Mouse (Mus musculus): ENCODE results near the gene Aif1. TPM values are rescaled to one million over a fixed set of nuclear protein-coding genes. Genes with fewer than 3 reads are reported as not detected.

The Aif1 gene
- total RNA-seq, 1 experiment from 2014 or later, result 8.0 TPM

GRCm38 (mm10) chr17:35196321-35196641, 20.4 kb upstream of the Aif1 start:
- no peak for ATAC-seq (ENCODE audit: extremely low read depth, insufficient number of reproducible peaks, low FRiP score, poor library complexity, severe bottlenecking)

GRCm38 (mm10) chr17:35195631-35196320, 19.9 kb upstream of the Aif1 start:
- peak; percentile 63 for ATAC-seq (ENCODE audit: extremely low read depth, insufficient number of reproducible peaks, low FRiP score, poor library complexity, severe bottlenecking)

GRCm38 (mm10) chr17:35194844-35195630, 19.2 kb upstream of the Aif1 start:
- no peak for ATAC-seq (ENCODE audit: extremely low read depth, insufficient number of reproducible peaks, low FRiP score, poor library complexity, severe bottlenecking)

GRCm38 (mm10) chr17:35193881-35194843, 18.3 kb upstream of the Aif1 start, which contains the start of gene Ltb:
Gene Ltb, plus strand, starts transcription at chr17:35194439.
- peak; percentile 40 for ATAC-seq (ENCODE audit: extremely low read depth, insufficient number of reproducible peaks, low FRiP score, poor library complexity, severe bottlenecking)

- ATAC-seq (ENCODE audit: extremely low read depth, insufficient number of reproducible peaks, low FRiP score, poor library complexity, severe bottlenecking), result no peak
These were observed 17.1 kb upstream of the Aif1 start for GRCm38 (mm10) chr17:35192924-35193323.

- ATAC-seq (ENCODE audit: extremely low read depth, insufficient number of reproducible peaks, low FRiP score, poor library complexity, severe bottlenecking), result no peak
These were observed 15.9 kb upstream of the Aif1 start for GRCm38 (mm10) chr17:35191723-35192122.

GRCm38 (mm10) chr17:35190096-35190495, 14.2 kb upstream of the Aif1 start:
- no peak for ATAC-seq (ENCODE audit: extremely low read depth, insufficient number of reproducible peaks, low FRiP score, poor library complexity, severe bottlenecking)

- ATAC-seq (ENCODE audit: extremely low read depth, insufficient number of reproducible peaks, low FRiP score, poor library complexity, severe bottlenecking), result no peak
These were observed 13.3 kb upstream of the Aif1 start for GRCm38 (mm10) chr17:35189186-35189585.

GRCm38 (mm10) chr17:35187959-35188610, 12.2 kb upstream of the Aif1 start, which contains the start of gene Lst1:
Gene Lst1, minus strand, starts transcription at chr17:35188439.
- ATAC-seq (ENCODE audit: extremely low read depth, insufficient number of reproducible peaks, low FRiP score, poor library complexity, severe bottlenecking), result no peak

- no peak for ATAC-seq (ENCODE audit: extremely low read depth, insufficient number of reproducible peaks, low FRiP score, poor library complexity, severe bottlenecking)
These were observed 11.5 kb upstream of the Aif1 start for GRCm38 (mm10) chr17:35187345-35187744.

- peak; percentile 76 for ATAC-seq (ENCODE audit: extremely low read depth, insufficient number of reproducible peaks, low FRiP score, poor library complexity, severe bottlenecking)
These were observed 10.8 kb upstream of the Aif1 start for GRCm38 (mm10) chr17:35186681-35187080.

GRCm38 (mm10) chr17:35185639-35186611, 10.1 kb upstream of the Aif1 start:
- ATAC-seq (ENCODE audit: extremely low read depth, insufficient number of reproducible peaks, low FRiP score, poor library complexity, severe bottlenecking), result peak; percentile 47

- ATAC-seq (ENCODE audit: extremely low read depth, insufficient number of reproducible peaks, low FRiP score, poor library complexity, severe bottlenecking), result no peak
These were observed 4.2 kb upstream of the Aif1 start for GRCm38 (mm10) chr17:35180093-35180492.

- ATAC-seq (ENCODE audit: extremely low read depth, insufficient number of reproducible peaks, low FRiP score, poor library complexity, severe bottlenecking), result peak; percentile 93
These were observed 2.7 kb upstream of the Aif1 start for GRCm38 (mm10) chr17:35178528-35178927.

- no peak for ATAC-seq (ENCODE audit: extremely low read depth, insufficient number of reproducible peaks, low FRiP score, poor library complexity, severe bottlenecking)
These were observed 486 bp downstream of the Aif1 start for GRCm38 (mm10) chr17:35175382-35175781.

- no peak for ATAC-seq (ENCODE audit: extremely low read depth, insufficient number of reproducible peaks, low FRiP score, poor library complexity, severe bottlenecking)
These were observed 1.5 kb downstream of the Aif1 start for GRCm38 (mm10) chr17:35174201-35174977.

- ATAC-seq (ENCODE audit: extremely low read depth, insufficient number of reproducible peaks, low FRiP score, poor library complexity, severe bottlenecking), result peak; percentile 36; the same call in 1 of the 2 replicates
These were observed 2.5 kb downstream of the Aif1 start for GRCm38 (mm10) chr17:35173329-35173728.
